ENCODE assay signal across 19 mouse cellular contexts in genomic region chr19:10718251-10718775, GRCm38 (mm10). TPM values are rescaled to one million over a fixed set of nuclear protein-coding genes. Genes with fewer than 3 reads are reported as not detected.
DNase-seq lines count a peak whose midpoint lies in the region; TF ChIP-seq lines count a peak whose summit lies in the region.
"Had no signal": no experiment of that assay in that cellular context is flagged by ENCODE, and none has a peak within 500 bp of the region (broad histone marks: within the 10 kb centered on the region; RNA-seq: fewer than 3 reads in every experiment).

No protein-coding gene starts in this region.

- peaks cover 11% of the 10 kb centered on the region for H3K27me3 ChIP-seq in embryonic facial prominence, embryonic 10.5 days (replicated peaks; ENCODE audit: low read depth, poor library complexity, severe bottlenecking)
- H3K27me3 ChIP-seq: forebrain, embryonic 12.5 days; limb, embryonic 15.5 days; lung, embryonic 15.5 days; neural tube, embryonic 13.5 days; Patski had no signal

- no peak overlapping the region for H3K27ac ChIP-seq in gastrocnemius, adult 2 months
- no peak overlapping the region; the same call in 1 of the 2 replicates for H3K27ac ChIP-seq in embryonic facial prominence, embryonic 10.5 days (replicated peaks)
- H3K27ac ChIP-seq: forebrain, embryonic 12.5 days; limb, embryonic 15.5 days; lung, embryonic 15.5 days had no signal

- peaks cover 10% of the 10 kb centered on the region for H3K36me3 ChIP-seq in embryonic facial prominence, embryonic 10.5 days (replicated peaks)

- H3K4me1 ChIP-seq in embryonic facial prominence, embryonic 10.5 days = peaks cover 31% of the 10 kb centered on the region

- intact Hi-C loops in gastrocnemius, adult 2 months (cut with DNase I) = no loop called here
- intact Hi-C loops in left cerebral cortex, postnatal 10 days (cut with DNase I) = loop anchor here (10.0 kb wide), 1 partner anchor 96 kb away; no protein-coding TSS in a partner anchor

- WGBS in embryonic facial prominence, embryonic 10.5 days = 85% methylated on average over 7 of the region's 7 CpGs

- TF ChIP-seq CTCF in gastrocnemius, adult 2 months (IDR thresholded peaks at IDR 0.05) = no peak

- H3K4me3 ChIP-seq in gastrocnemius, adult 2 months = no peak overlapping the region
- no peak overlapping the region for H3K4me3 ChIP-seq in embryonic facial prominence, embryonic 10.5 days
- H3K4me3 ChIP-seq: forebrain, embryonic 12.5 days; limb, embryonic 15.5 days; lung, embryonic 15.5 days; neural tube, embryonic 13.5 days had no signal

- peak; percentile 45 for DNase-seq in gastrocnemius, adult 2 months
- DNase-seq in gastrocnemius, postnatal 25 days = no peak
- peak; percentile 43 to 71 for DNase-seq in left cerebral cortex, postnatal 10 days (ENCODE audit: extremely low spot score in 1 of 2, low spot score in 2 of 2)
- DNase-seq in left cerebral cortex, adult 11 months (ENCODE audit: low spot score) = no peak
- peak; percentile 44 to 55 for DNase-seq in adrenal gland, postnatal 36 days
- DNase-seq in lung, postnatal 36 days = peak; percentile 28
- no peak for DNase-seq in embryonic facial prominence, embryonic 10.5 days (ENCODE audit: low spot score)
- DNase-seq: kidney, adult 11 months; right cerebral cortex, adult 18-20 months had no signal

- no peaks in the 10 kb centered on the region for H3K9me3 ChIP-seq in embryonic facial prominence, embryonic 10.5 days
- H3K9me3 ChIP-seq: forebrain, embryonic 12.5 days; limb, embryonic 15.5 days; lung, embryonic 15.5 days; neural tube, embryonic 13.5 days had no signal

RNA-seq across cellular contexts. Expression of gene Cd5, which starts 20.5 kb away (rescaled TPM):
- not detected for total RNA-seq in gastrocnemius, adult 2 months (2021)
- total RNA-seq in gastrocnemius, postnatal 25 days (2021) = under 1 TPM in 1 of 2 experiments, not detected in 1; 0.19 TPM
- under 1 TPM in 1 of 2 experiments, not detected in 1; 0.30 TPM for total RNA-seq in left cerebral cortex, postnatal 10 days (2021)
- total RNA-seq in adrenal gland, postnatal 36 days (2021) = under 1 TPM in 1 of 2 experiments, not detected in 1; 0.20 TPM
- 0.15 and 0.19 TPM in 2 replicates for polyA plus RNA-seq in embryonic facial prominence, embryonic 10.5 days (2016; fragmentation: Nextera tagmentation; extraction: Ambion mirVana)
- total RNA-seq: gastrocnemius, adult 18-20 months had no signal
- polyA plus RNA-seq: forebrain, embryonic 12.5 days; hindbrain, embryonic 11.5 days; Patski had no signal

RNA-seq across cellular contexts. Expression of gene Vps37c, which starts 29.8 kb away (rescaled TPM):
- total RNA-seq in gastrocnemius, adult 2 months (2021) = 10 to 100 TPM; 20.7 to 26.3 TPM
- total RNA-seq in gastrocnemius, postnatal 25 days (2021) = 10 to 100 TPM; 23.9 to 26.2 TPM
- total RNA-seq in left cerebral cortex, postnatal 10 days (2021) = 10 to 100 TPM; 25.2 to 27.6 TPM
- total RNA-seq in adrenal gland, postnatal 36 days (2021) = 10 to 100 TPM; 21.1 to 30.5 TPM
- 37.6 and 40.8 TPM in 2 replicates for polyA plus RNA-seq in embryonic facial prominence, embryonic 10.5 days (2016; fragmentation: Nextera tagmentation; extraction: Ambion mirVana)

RNA-seq across cellular contexts. Expression of gene Pga5, which starts 40.4 kb away (rescaled TPM):
- not detected for total RNA-seq in gastrocnemius, adult 2 months (2021)
- total RNA-seq in gastrocnemius, postnatal 25 days (2021) = not detected
- not detected for total RNA-seq in left cerebral cortex, postnatal 10 days (2021)
- total RNA-seq in adrenal gland, postnatal 36 days (2021) = not detected
- not detected in 2 replicates for polyA plus RNA-seq in embryonic facial prominence, embryonic 10.5 days (2016; fragmentation: Nextera tagmentation; extraction: Ambion mirVana)
- total RNA-seq: gastrocnemius, adult 18-20 months; left cerebral cortex, adult 18-20 months had no signal
- polyA plus RNA-seq: embryonic facial prominence, embryonic 14.5 days; forebrain, embryonic 12.5 days; hindbrain, embryonic 11.5 days; limb, embryonic 15.5 days; lung, embryonic 15.5 days; midbrain, embryonic 16.5 days; neural tube, embryonic 13.5 days had no signal

Comparison
In these comparisons a context has a peak if more than half of its experiments do, and no peak if none do; other contexts are left out.
1. DNase-seq: peak in gastrocnemius, adult 2 months (single experiment), left cerebral cortex, postnatal 10 days (2 of 2), adrenal gland, postnatal 36 days (2 of 2) and lung, postnatal 36 days (single experiment); none in gastrocnemius, postnatal 25 days (single experiment), left cerebral cortex, adult 11 months (single experiment) and embryonic facial prominence, embryonic 10.5 days (single experiment).